Mouse (Mus musculus) liver, postnatal 0 days (tissue): ENCODE results near the gene Tbc1d1.

Experiments
- CTCF ChIP-seq: sonication (generic); IDR thresholded peaks from 2 replicates; pipeline ENCODE4 v1.5.1; 2016; ENCODE audit warnings: antibody characterized with exemption, low read depth
- EP300 ChIP-seq: IDR thresholded peaks from 2 replicates; pipeline ENCODE4 v1.6.1; 2016; ENCODE audit warnings: antibody characterized with exemption, low read depth, mild to moderate bottlenecking

DNA sequence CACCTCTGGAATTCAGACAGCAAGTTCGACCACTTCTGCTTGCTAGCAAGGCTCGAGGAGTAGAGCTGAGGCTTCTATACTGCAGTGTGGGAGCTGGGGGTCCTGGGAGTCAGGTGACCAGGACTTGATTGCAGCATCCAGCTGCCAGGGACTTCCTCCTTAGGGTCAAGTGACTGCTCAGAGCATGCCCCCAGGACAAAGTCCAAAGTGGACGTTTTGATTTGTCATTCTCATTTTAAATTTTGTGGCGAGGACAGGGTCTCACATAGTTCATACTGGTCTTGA, 133.9 kb downstream of the Tbc1d1 start:
- TF ChIP-seq CTCF (no peak), EP300 (no peak)
